Mouse (Mus musculus) adrenal gland, postnatal 4 days (tissue): Measurements from ENCODE around the gene Esp22. TPM values are rescaled to one million over a fixed set of nuclear protein-coding genes. Genes with fewer than 3 reads are reported as not detected.
"Not testable (repeated sequence)": the region's sequence is repeated elsewhere in the genome, so short reads cannot be mapped to it uniquely, and the experiment has no call there.

ENCODE experiments used
- DNase-seq, 2 experiments: peaks; one replicate each; pipeline ENCODE4 v3.0.0; 2021 to 2022; ENCODE audit warnings: low spot score in 2 of 2, mixed read lengths in 2 of 2
- long read RNA-seq, 2 experiments: library from polyadenylated mRNA; stranded (forward); transcript quantifications; one replicate each; pipeline ENCODE4 v2.0.0; 2021
- total RNA-seq, 2 experiments: library from RNA; stranded (reverse); gene quantifications; 2 replicates each; pipeline ENCODE4 v1.2.3; 2021

Gene Esp22
- not detected for total RNA-seq
- long read RNA-seq, experiment 1, result 0 reads
- long read RNA-seq, experiment 2, result 0 reads

DNA sequence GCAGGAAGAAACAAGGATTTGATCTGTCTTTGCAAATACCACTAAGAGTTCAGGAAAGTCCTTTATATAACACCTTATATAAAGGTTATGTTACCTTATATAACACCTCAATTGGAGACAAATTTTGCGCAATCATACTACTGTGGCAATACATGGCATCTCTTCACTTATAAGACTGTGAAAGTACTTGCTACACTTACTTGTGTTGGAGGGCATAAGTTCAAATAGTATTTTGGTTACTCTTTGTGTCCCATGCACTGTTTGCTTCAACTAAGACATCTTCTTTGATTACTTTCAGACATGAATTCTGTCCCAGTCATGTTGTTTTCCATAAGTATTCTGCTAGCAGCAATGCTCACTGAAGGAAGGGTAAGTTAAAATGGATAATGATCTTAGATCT is at the start of gene Esp22:
TSS of gene Esp22 (plus strand) at position 301 of the 400 bp plus-strand sequence.
- DNase-seq, result no peak

DNA sequence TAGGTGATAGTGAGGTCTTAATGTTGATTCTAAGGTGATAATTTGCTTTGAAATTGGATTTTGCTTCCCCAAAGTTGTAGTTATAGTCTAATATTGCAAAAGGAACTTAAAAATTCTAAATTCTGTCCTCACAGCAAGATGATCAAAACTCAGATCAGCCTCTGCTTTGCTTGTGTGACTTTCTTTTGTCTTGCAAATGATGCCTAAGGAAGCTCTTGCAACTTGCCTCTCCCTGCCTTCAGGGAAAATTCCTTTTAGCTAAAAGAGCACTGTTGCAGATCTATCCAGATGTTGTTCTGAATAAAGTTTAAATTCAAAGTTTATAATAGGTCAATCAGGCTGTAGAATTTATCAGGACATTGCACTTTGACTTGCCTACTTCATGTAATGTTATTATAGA is 31.5 kb upstream of the Esp22 start:
- DNase-seq, result no peak

GRCm38 (mm10) chr17:39076937-39077336 is 18.2 kb upstream of the Esp22 start, which contains the start of gene Esp23:
Esp23 (minus strand) TSS chr17:39077037.
- DNase-seq, result no peak

GRCm38 (mm10) chr17:39107126-39107525 is 12.0 kb downstream of the Esp22 start:
- not testable (repeated sequence) for DNase-seq

GRCm38 (mm10) chr17:39129156-39129555 is 34.0 kb downstream of the Esp22 start:
- not testable (repeated sequence) for DNase-seq

Other genes with a start within 250 kb of the Esp22 start
- not detected for gene Esp24, start 58.6 kb upstream of the Esp22 start, total RNA-seq
- not detected for gene Gm21903, start 52.0 kb upstream of the Esp22 start, total RNA-seq
- not detected for gene Esp23, start 18.3 kb upstream of the Esp22 start, total RNA-seq